Mouse (Mus musculus) megakaryocyte, embryonic 14.5 days (primary cell): ENCODE measurements around the gene Clptm1.

Source experiments
- FLI1 ChIP-seq: IDR thresholded peaks from 2 replicates; pipeline ENCODE4 v1.6.1; 2012; ENCODE audit warnings: low read length, inconsistent platforms, mixed read lengths
- GATA1 ChIP-seq: IDR thresholded peaks from 3 replicates; pipeline ENCODE4 v1.6.1; 2012; ENCODE audit warnings: mixed read lengths, low read length, inconsistent platforms, borderline replicate concordance

- TF ChIP-seq GATA1 (no peak), FLI1 (no peak)
Observed at GRCm38 (mm10) chr7:19641223-19641622, 23.6 kb downstream of the Clptm1 start.
